Mouse (Mus musculus): ENCODE measurements at regions not wholly inside any gene's neighbourhood (a gene's known extent, or its start where the extent isn't known, plus 50 kb on each side); places are given as distances from the start of the nearest gene placed in this dataset.

- TF ChIP-seq CTCF (IDR thresholded peaks at IDR 0.05; ENCODE audit: low read depth) (no peak), EP300 (IDR thresholded peaks at IDR 0.05; ENCODE audit: low read depth) (no peak)
Observed at GRCm38 (mm10) chr3:31487596-31487995, 177.4 kb upstream of the Slc7a14 start.

All from heart, postnatal 0 days (tissue).